Mouse (Mus musculus): Measurements from ENCODE around the gene Dcaf12. TPM values are rescaled to one million over a fixed set of nuclear protein-coding genes. Genes with fewer than 3 reads are reported as not detected.

The Dcaf12 gene
- polyA plus RNA-seq, 1 experiment from 2014 or later = 81.0 TPM

GRCm38 (mm10) chr4:41340912-41341550 is 26.3 kb upstream of the Dcaf12 start:
- no peak overlapping the region for H3K9ac ChIP-seq (replicated peaks)
- H3K4me2 ChIP-seq (replicated peaks) = no peak overlapping the region
- H3K4me1 ChIP-seq (replicated peaks) = no peaks in the 10 kb centered on the region
- no peak overlapping the region for H3K27ac ChIP-seq
- H3K27me3 ChIP-seq = no peaks in the 10 kb centered on the region
- no peak for ATAC-seq
- H3K36me3 ChIP-seq = no peaks in the 10 kb centered on the region
- no peaks in the 10 kb centered on the region for H3K9me3 ChIP-seq
- H3K4me3 ChIP-seq (replicated peaks) = no peak overlapping the region
- WGBS = 83% methylated on average over 11 of the region's 11 CpGs

- H3K27me3 ChIP-seq = no peaks in the 10 kb centered on the region
- no peak overlapping the region for H3K4me2 ChIP-seq (replicated peaks)
- no peak overlapping the region for H3K27ac ChIP-seq
- no peaks in the 10 kb centered on the region for H3K9me3 ChIP-seq
- no peak overlapping the region for H3K9ac ChIP-seq (replicated peaks)
- no peaks in the 10 kb centered on the region for H3K4me1 ChIP-seq (replicated peaks)
- H3K4me3 ChIP-seq (replicated peaks) = no peak overlapping the region
- H3K36me3 ChIP-seq = no peaks in the 10 kb centered on the region
- no peak for ATAC-seq
These were observed 21.9 kb upstream of the Dcaf12 start for GRCm38 (mm10) chr4:41336546-41336945.

- Histone ChIP-seq H3K36me3 (no peaks in the 10 kb centered on the region), H3K4me3 (replicated peaks) (no peak overlapping the region), H3K9ac (replicated peaks) (no peak overlapping the region), H3K9me3 (no peaks in the 10 kb centered on the region), H3K27me3 (no peaks in the 10 kb centered on the region), H3K27ac (no peak overlapping the region), H3K4me2 (replicated peaks) (no peak overlapping the region), H3K4me1 (replicated peaks) (no peaks in the 10 kb centered on the region)
- ATAC-seq = no peak
- WGBS = 95% methylated on average over 9 of the region's 9 CpGs
These were observed 17.2 kb upstream of the Dcaf12 start for GRCm38 (mm10) chr4:41331698-41332421.

GRCm38 (mm10) chr4:41331085-41331484 is 16.4 kb upstream of the Dcaf12 start:
- 91% methylated on average over 3 of the region's 3 CpGs for WGBS
- Histone ChIP-seq H3K27ac (no peak overlapping the region), H3K36me3 (no peaks in the 10 kb centered on the region), H3K4me2 (replicated peaks) (no peak overlapping the region), H3K9me3 (no peaks in the 10 kb centered on the region), H3K27me3 (no peaks in the 10 kb centered on the region), H3K4me1 (replicated peaks) (no peaks in the 10 kb centered on the region), H3K9ac (replicated peaks) (no peak overlapping the region), H3K4me3 (replicated peaks) (no peak overlapping the region)
- no peak for ATAC-seq

- Histone ChIP-seq H3K4me1 (replicated peaks) (no peaks in the 10 kb centered on the region), H3K9me3 (no peaks in the 10 kb centered on the region), H3K36me3 (no peaks in the 10 kb centered on the region), H3K27me3 (no peaks in the 10 kb centered on the region), H3K4me3 (replicated peaks) (no peak overlapping the region), H3K27ac (no peak overlapping the region), H3K4me2 (replicated peaks) (no peak overlapping the region), H3K9ac (replicated peaks) (no peak overlapping the region)
- WGBS = 38% methylated on average over 4 of the region's 4 CpGs
- ATAC-seq = no peak
These were observed 14.8 kb upstream of the Dcaf12 start for GRCm38 (mm10) chr4:41329481-41329880.

- H3K9me3 ChIP-seq = no peaks in the 10 kb centered on the region
- H3K36me3 ChIP-seq = no peaks in the 10 kb centered on the region
- H3K27ac ChIP-seq = no peak overlapping the region
- H3K27me3 ChIP-seq = no peaks in the 10 kb centered on the region
- no peak overlapping the region for H3K9ac ChIP-seq (replicated peaks)
- H3K4me3 ChIP-seq (replicated peaks) = no peak overlapping the region
- ATAC-seq = no peak
- 94% methylated on average over 6 of the region's 6 CpGs for WGBS
- H3K4me2 ChIP-seq (replicated peaks) = no peak overlapping the region
- no peaks in the 10 kb centered on the region for H3K4me1 ChIP-seq (replicated peaks)
These were observed 12.2 kb upstream of the Dcaf12 start for GRCm38 (mm10) chr4:41326876-41327275.

GRCm38 (mm10) chr4:41320971-41321370 is 6.3 kb upstream of the Dcaf12 start:
- 81% methylated on average over 4 of the region's 4 CpGs for WGBS
- H3K27me3 ChIP-seq = no peaks in the 10 kb centered on the region

GRCm38 (mm10) chr4:41318267-41318666 is 3.6 kb upstream of the Dcaf12 start:
- H3K36me3 ChIP-seq = no peaks in the 10 kb centered on the region
- no peaks in the 10 kb centered on the region for H3K9me3 ChIP-seq
- H3K4me2 ChIP-seq (replicated peaks) = no peak overlapping the region
- peaks cover 14% of the 10 kb centered on the region for H3K4me1 ChIP-seq (replicated peaks)
- no peak for ATAC-seq
- WGBS = 83% methylated on average over 5 of the region's 5 CpGs
- H3K27me3 ChIP-seq = no peaks in the 10 kb centered on the region
- no peak overlapping the region for H3K4me3 ChIP-seq (replicated peaks)
- no peak overlapping the region for H3K27ac ChIP-seq
- H3K9ac ChIP-seq (replicated peaks) = no peak overlapping the region

More at GRCm38 (mm10) chr4:41320971-41321370, 6.3 kb upstream of the Dcaf12 start:
- Histone ChIP-seq H3K27ac (no peak overlapping the region), H3K4me2 (replicated peaks) (no peak overlapping the region), H3K9ac (replicated peaks) (no peak overlapping the region), H3K36me3 (no peaks in the 10 kb centered on the region), H3K4me1 (replicated peaks) (no peaks in the 10 kb centered on the region), H3K9me3 (no peaks in the 10 kb centered on the region), H3K4me3 (replicated peaks) (no peak overlapping the region)
- ATAC-seq = no peak

- no peaks in the 10 kb centered on the region for H3K27me3 ChIP-seq
- ATAC-seq = peak; percentile 17
- H3K4me2 ChIP-seq (replicated peaks) = peak overlapping the region; percentile 85
- H3K9me3 ChIP-seq = no peaks in the 10 kb centered on the region
- peaks cover 29% of the 10 kb centered on the region for H3K4me1 ChIP-seq (replicated peaks)
- WGBS = 62% methylated on average over 8 of the region's 8 CpGs
- peak overlapping the region; percentile 100 for H3K4me3 ChIP-seq (replicated peaks)
- peak overlapping the region; percentile 93 for H3K27ac ChIP-seq
- H3K9ac ChIP-seq (replicated peaks) = peak overlapping the region; percentile 98
- peaks cover 19% of the 10 kb centered on the region for H3K36me3 ChIP-seq
These were observed 484 bp upstream of the Dcaf12 start for GRCm38 (mm10) chr4:41315173-41315572.

- Histone ChIP-seq H3K27ac (peak overlapping the region; percentile 93), H3K4me3 (replicated peaks) (peak overlapping the region; percentile 100), H3K27me3 (no peaks in the 10 kb centered on the region), H3K4me1 (replicated peaks) (peaks cover 29% of the 10 kb centered on the region), H3K9me3 (no peaks in the 10 kb centered on the region), H3K36me3 (peaks cover 34% of the 10 kb centered on the region), H3K4me2 (replicated peaks) (peak overlapping the region; percentile 85), H3K9ac (replicated peaks) (peak overlapping the region; percentile 98)
- WGBS = 20% methylated on average over 14 of the region's 14 CpGs
- no peak; the same call in 1 of the 2 replicates for ATAC-seq
These were observed 967 bp downstream of the Dcaf12 start for GRCm38 (mm10) chr4:41313722-41314121.

GRCm38 (mm10) chr4:41310567-41311563 is 3.8 kb downstream of the Dcaf12 start:
- 96% methylated on average over 9 of the region's 9 CpGs for WGBS
- ATAC-seq = no peak
- Histone ChIP-seq H3K27me3 (no peaks in the 10 kb centered on the region), H3K27ac (no peak overlapping the region), H3K9me3 (no peaks in the 10 kb centered on the region), H3K4me3 (replicated peaks) (no peak overlapping the region), H3K4me2 (replicated peaks) (no peak overlapping the region), H3K36me3 (peaks cover 55% of the 10 kb centered on the region), H3K4me1 (replicated peaks) (peaks cover 32% of the 10 kb centered on the region), H3K9ac (replicated peaks) (no peak overlapping the region)

- Histone ChIP-seq H3K27me3 (no peaks in the 10 kb centered on the region), H3K9me3 (no peaks in the 10 kb centered on the region), H3K4me3 (replicated peaks) (no peak overlapping the region), H3K27ac (no peak overlapping the region), H3K4me1 (replicated peaks) (peaks cover 9% of the 10 kb centered on the region), H3K9ac (replicated peaks) (no peak overlapping the region), H3K36me3 (peaks cover 62% of the 10 kb centered on the region), H3K4me2 (replicated peaks) (no peak overlapping the region)
- WGBS = 90% methylated on average over 6 of the region's 6 CpGs
- ATAC-seq = no peak
These were observed 7.3 kb downstream of the Dcaf12 start for GRCm38 (mm10) chr4:41307406-41307805.
